Mouse (Mus musculus) frontal cortex, adult (tissue): Measurements from ENCODE around the gene Tusc1.

Experiments used
- ATAC-seq: cut with Nextera tagmentation; 2 replicates; pipeline ENCODE4 v1.9.2; 2017; ENCODE audit warnings: mild to moderate bottlenecking, moderate library complexity, mixed read lengths; ENCODE audit not compliant: low TSS enrichment

Tusc1 gene

GRCm38 (mm10) chr4:93335118-93336003 lies at the start of gene Tusc1:
Gene Tusc1, minus strand, starts transcription at chr4:93335511.
- peak; percentile 91 for ATAC-seq

GRCm38 (mm10) chr4:93352930-93353329 lies 17.6 kb upstream of the Tusc1 start:
- 0 out of 2 replicates have a peak, but pooled peaks have one; percentile 57 for ATAC-seq

- no peak for ATAC-seq
These were observed 9.0 kb upstream of the Tusc1 start for GRCm38 (mm10) chr4:93344357-93344756.

- ATAC-seq: no peak
These were observed 6.3 kb upstream of the Tusc1 start for GRCm38 (mm10) chr4:93341568-93341967.

GRCm38 (mm10) chr4:93337977-93338376 lies 2.7 kb upstream of the Tusc1 start:
- no peak for ATAC-seq

- peak; percentile 82 for ATAC-seq
These were observed 634 bp downstream of the Tusc1 start for GRCm38 (mm10) chr4:93334636-93335117.

- no peak for ATAC-seq
These were observed 27.8 kb downstream of the Tusc1 start for GRCm38 (mm10) chr4:93307486-93307885.

GRCm38 (mm10) chr4:93286065-93286464 lies 49.2 kb downstream of the Tusc1 start:
- ATAC-seq: 0 out of 2 replicates have a peak, but pooled peaks have one; percentile 38
